Mouse (Mus musculus) A20 (cell line): ENCODE results near the gene Cacna1g.

Experiments used
- DNase-seq: peaks from one replicate; pipeline ENCODE4 v3.0.0-alpha.2; 2011; ENCODE audit warnings: low read depth, low spot score

Cacna1g gene

GRCm38 (mm10) chr11:94447017-94447416 lies 27.0 kb downstream of the Cacna1g start:
- no peak for DNase-seq

GRCm38 (mm10) chr11:94445300-94445699 lies 28.7 kb downstream of the Cacna1g start:
- DNase-seq, result no peak

GRCm38 (mm10) chr11:94444829-94445228 lies 29.2 kb downstream of the Cacna1g start:
- DNase-seq, result no peak

DNA sequence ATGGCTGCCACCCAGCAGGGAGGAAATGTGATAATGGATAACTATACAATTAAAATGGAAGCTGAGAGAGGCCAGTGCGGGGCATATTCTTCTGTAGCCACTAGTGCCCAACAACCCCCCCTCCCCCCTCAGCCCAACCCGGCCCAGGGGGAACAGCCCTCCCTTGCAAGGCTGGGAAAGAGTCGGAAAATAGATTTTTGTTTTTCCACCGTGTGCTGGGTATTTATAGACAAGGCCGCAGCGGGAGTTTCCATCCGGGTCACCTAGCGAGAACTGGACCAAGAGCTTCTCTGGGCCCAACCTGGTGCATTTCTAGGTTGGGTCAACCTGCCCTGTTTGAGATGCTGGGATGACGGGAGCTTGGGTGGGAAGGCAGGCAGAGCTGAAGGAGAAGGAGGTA lies 32.2 kb downstream of the Cacna1g start:
- no peak for DNase-seq

DNA sequence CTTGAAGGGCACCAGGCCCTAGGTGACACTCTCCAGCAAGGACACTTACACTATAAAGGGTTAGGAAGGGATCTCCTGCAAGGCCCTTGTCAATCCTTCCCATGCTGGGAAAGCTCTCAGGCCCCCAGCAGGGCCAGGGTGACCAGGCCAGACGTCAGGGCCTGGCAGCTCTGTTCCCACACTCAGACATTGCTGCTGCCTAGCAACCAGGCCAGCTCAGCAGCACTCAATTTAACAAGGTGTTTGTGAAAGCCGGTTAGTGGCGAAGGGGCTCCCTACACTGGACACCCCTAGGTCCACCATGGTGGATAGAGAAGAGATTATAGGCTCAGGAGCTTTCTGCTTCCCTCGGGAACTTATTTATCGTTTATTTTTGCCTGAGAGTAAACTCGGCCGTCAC lies 32.9 kb downstream of the Cacna1g start:
- no peak for DNase-seq

DNA sequence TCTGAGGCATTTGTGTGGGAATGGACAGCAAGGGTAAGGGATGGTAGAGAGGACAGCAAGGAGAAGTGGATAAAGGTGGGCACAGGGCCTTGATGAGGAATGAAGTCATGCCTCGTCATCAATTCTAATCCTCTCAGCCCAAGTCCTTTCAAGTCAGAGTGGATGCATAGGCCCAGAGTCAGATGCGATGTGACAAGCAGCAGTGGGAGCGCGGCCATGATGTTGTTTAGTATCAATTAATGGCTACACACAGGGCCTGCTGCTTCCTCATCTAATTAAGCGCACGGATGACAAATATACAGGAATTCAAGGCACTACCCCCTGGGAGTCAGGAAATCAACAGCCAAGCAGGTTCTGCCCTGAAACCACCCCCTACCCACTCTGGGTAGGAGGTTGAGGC lies 33.6 kb downstream of the Cacna1g start:
- no peak for DNase-seq

DNA sequence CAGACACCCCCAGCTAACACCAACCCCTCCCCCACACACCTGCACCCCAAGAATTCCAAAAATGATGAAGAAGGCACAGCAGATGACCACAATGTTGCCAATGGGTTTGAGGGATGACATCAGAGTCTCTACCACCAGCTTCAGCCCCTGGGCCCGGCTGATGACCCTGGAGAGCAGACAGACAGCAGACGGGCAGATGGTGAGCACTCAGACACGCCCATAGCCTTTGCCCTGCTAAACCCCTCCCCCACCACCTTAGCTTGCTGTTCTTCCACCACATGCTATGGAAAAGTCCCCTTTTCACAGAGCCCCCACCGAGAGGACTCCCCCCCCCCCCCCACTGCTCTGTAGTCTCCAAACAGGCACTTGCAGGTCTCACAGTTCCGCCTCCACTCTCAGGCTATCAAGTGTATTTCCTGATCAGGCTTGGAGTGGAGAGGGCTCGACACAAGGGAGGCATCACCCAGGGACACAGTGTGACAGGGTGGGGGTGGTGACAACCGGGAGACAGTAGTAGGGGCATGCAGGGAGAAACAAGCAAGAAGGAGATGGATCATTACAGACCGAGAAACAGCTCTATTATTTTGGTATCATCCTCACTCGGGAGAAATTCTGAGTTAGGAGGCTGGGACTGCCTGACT lies 44.9 kb downstream of the Cacna1g start:
- no peak for DNase-seq

GRCm38 (mm10) chr11:94428091-94428835 lies 45.7 kb downstream of the Cacna1g start:
- no peak for DNase-seq

DNA sequence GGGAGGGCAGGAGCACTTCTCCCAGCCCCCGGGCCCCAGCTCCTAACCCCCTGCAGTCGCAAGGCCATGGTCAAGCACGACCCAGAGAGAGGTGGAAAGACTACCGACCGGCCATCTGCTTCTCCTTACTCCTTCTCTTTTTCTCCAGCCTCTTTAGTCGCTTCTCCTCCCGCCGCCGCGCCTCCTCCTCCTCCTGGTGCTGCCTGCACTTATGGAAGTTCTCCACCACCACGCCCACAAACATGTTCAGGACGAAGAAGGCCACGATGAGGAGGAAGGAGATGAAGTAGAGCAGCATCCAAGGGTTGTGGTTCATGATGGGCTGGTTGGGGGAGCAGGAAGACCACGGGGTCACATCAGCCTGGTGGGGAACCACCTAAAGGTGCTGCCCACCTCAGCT lies 48.3 kb downstream of the Cacna1g start:
- no peak for DNase-seq

DNA sequence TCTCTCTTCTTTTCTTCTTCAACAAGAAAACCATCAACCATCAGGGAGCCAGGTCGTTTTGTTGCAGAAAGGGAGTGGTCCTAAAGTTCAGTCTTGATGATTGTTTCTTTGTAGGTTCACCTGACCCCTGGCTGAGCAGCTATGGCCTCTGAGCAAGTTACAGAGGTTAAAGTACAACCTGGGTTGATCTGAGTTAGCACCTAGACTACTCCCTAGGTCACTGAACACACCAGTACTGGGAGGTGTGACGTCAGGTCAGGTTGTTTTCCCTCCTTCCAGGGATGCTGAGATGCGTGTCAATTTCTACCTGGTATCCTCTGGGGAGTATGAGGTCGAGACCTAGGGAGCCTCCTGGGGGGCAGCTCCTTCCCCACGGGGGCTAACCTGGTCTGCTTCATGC lies 48.8 kb downstream of the Cacna1g start:
- no peak for DNase-seq

DNA sequence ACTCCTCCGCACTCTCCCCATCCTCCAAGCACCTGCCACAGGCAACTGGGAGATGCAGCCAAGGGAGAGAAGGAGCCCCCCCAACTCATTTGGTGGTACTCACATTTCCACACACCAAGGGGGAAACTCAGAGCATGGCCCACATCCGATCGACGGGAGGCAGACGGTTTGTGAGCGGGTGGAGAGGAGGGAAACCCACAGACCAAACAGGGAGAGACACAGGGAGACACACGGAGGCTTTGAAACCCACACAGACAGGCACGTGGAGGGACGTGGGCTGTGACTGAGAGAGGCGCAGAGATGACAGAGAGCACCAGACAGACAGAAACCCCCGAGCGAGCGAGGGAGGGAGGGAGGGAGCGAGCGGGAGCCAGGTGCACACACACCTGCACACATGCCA lies 49.6 kb downstream of the Cacna1g start:
- DNase-seq, result peak; percentile 8

GRCm38 (mm10) chr11:94423855-94424254 lies 50.1 kb downstream of the Cacna1g start:
- peak; percentile 16 for DNase-seq

- no peak for DNase-seq
These were observed 53.0 kb downstream of the Cacna1g start for GRCm38 (mm10) chr11:94420991-94421390.

- DNase-seq, result no peak
These were observed 53.7 kb downstream of the Cacna1g start for GRCm38 (mm10) chr11:94420325-94420724.

GRCm38 (mm10) chr11:94419004-94419727 lies 54.8 kb downstream of the Cacna1g start:
- no peak for DNase-seq

DNA sequence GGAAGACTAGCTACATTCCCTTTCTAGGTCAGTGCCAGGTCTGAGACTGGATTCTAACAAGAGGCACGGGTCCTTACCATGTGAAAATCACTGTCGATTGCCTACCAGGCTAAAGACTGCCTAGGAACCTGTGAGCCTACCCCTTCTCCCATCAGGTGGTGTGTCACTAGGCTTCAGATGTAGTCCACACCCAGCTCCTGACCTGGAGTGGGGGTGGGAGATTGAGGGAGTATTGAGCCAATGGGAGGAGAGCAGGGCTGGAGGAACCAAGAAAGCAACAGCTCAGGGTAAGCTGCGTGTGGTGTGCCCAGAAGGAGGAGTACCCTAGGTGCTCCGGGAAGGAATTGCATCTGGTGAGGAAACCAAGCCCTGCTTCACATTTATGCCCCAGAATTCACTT lies 60.0 kb downstream of the Cacna1g start:
- no peak for DNase-seq

DNA sequence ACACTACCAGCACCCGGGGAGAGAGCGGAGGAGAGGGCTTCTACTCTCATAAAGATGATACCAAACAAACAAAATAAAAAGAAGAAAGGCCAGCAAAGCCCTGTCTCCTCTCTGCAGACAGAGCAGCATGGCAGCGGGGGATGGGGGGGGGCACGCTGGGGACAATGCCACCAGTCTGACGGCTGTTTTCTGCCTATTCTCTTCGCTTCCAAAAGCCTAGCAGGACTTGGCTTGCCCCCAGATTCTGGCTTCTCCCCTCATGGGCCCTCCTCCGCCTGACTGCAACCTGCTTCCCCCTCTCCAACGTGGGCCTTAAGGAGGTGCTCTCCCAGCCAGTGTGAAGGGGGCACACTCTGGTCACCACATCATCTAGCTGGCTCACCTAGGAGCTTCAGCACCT lies 60.5 kb downstream of the Cacna1g start:
- no peak for DNase-seq

- DNase-seq, result no peak
These were observed 61.0 kb downstream of the Cacna1g start for GRCm38 (mm10) chr11:94412998-94413469.

DNA sequence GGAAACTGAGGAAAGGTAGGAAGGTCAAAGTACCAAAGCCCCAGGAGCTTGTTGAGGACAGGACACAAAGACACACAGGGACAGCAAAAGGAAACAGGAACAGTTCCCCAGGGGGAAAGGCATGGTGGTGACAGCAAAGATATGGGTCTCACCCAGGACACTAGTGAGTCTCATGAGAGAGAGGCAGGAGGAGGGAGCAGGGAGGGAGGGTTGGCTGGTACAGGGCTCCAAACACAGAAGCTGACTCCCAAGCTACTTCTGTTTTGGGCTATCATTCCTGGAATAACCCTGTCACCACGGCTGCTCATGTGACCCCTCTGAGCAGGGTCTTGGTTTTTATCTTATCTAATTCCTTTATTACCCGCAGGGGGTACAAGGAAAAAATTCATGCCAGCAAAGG lies 61.4 kb downstream of the Cacna1g start:
- no peak for DNase-seq

- DNase-seq, result no peak
These were observed 66.1 kb downstream of the Cacna1g start for GRCm38 (mm10) chr11:94407803-94408321.

- DNase-seq, result no peak
These were observed 68.7 kb downstream of the Cacna1g start for GRCm38 (mm10) chr11:94405348-94405747.

GRCm38 (mm10) chr11:94404641-94405260 lies 69.2 kb downstream of the Cacna1g start:
- DNase-seq, result peak; percentile 61
